Mouse (Mus musculus): ENCODE measurements around the gene Cdc14a. TPM values are rescaled to one million over a fixed set of nuclear protein-coding genes. Genes with fewer than 3 reads are reported as not detected.

Gene Cdc14a
- total RNA-seq, 2 experiments from 2014 or later = 11.8 to 18.7 TPM

DNA sequence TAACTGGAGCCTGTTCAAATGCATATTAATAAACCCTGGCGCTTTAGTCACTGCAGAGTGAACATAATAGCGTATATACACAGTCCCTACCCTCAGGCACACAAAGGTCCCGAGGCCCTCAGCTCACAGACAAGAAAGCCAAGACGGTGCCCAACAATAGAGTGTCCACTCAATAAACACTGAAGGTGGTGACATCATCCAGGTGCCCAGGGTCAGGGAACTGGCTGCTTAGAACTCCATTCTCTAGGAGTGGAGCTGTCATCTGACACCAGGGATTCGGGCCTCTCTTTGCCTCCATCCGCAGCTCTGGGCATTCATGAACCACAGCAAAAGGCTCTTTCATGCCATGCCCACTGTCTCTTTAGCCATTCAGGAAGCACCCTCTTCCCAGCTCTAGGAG is 2.7 kb downstream of the Cdc14a start:
- ATAC-seq (replicated peaks; ENCODE audit: low FRiP score, low TSS enrichment, poor library complexity, severe bottlenecking) = no peak

DNA sequence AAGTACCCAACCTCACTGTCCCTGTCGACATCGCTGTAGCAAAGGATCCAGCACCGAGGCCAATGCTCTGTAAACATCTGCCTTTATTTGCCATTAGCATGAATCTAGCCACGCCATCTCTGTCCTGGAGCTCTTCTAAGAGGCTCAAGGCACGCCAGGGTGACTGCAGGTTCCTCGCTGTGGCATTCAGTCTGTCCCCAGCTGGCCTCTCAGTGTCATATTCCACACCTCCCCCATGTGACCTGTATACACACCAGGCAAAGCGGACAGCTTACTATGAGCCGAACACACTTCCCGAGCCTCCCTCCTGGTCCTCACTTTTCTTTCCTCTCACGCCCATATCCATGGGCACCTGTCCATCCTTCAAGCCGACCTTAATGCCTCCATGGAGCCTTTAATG is 4.0 kb downstream of the Cdc14a start:
- ATAC-seq (replicated peaks; ENCODE audit: low FRiP score, low TSS enrichment, poor library complexity, severe bottlenecking) = no peak

DNA sequence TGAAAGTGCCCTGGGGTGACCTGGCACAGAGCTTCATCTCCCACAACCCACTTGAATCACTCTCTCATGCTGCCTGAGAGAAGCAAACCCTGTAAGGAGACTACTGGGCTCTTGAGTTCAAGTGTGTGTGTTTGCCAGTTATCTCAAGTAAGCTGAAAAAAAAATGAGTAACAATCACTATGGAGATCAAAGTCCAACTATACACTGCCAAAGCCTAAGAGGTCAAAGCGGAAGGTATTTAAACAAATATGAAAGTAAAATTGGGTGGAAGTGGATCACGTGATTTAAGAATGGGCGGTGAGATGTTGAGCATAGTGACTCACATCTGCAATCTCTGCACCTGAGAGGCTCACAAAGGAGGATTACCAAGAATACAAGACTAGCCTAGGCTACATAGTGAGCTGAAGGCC is 9.4 kb downstream of the Cdc14a start:
- no peak for ATAC-seq (replicated peaks; ENCODE audit: low FRiP score, low TSS enrichment, poor library complexity, severe bottlenecking)

DNA sequence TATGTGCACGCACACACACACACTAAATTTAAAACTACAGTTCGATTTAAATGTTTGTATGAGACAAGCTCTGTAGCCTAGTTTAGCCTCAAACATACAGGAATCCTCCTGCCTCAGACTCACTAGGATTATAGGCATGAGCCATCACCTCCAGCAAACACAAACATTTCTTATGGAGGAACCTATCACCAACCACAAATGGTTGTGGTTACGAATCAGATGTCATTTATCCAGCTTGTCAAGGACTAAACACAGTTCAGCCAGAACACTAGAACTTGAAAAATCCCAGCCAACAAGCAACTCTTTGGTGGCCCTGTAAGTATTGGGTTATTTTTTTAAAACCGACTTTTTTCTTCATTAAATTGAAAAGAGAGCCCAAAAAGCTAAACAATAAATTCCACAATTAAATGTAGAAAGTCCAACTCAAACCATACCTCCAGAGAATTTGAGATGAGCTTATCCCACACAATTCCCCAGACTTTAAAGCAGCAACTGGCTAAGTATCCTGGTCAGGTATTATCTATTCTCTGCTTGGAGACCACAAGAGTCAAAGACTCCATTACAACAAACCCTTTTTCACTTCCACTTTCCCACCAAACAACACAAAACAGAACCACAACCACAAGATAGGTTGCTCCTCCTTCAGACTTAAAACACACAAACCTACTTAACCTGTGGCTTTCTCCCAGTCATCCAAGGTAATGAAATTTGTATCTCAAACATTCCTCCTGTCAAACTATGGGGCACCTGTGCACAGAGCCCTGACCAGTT is 10.7 kb downstream of the Cdc14a start:
- no peak for ATAC-seq (replicated peaks; ENCODE audit: low FRiP score, low TSS enrichment, poor library complexity, severe bottlenecking)

DNA sequence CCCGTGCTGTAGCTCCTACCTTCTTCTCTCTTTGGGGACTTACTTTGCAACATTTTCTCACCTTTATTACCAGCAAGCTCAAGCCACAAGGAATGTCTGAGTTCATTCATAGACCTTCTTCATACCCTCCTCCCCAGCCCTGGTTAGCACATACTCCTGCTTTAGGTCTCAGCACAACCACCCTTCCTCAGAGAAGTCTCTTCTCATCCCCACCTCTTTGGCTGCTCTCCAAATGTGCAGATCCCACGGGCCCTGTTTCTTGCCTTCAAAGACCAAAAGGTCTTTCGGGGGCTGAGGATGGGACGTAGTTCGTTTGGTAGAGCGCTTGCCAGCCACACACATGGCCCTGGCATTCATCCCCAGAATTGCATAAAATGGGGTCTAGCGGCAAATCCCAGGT is 13.8 kb downstream of the Cdc14a start:
- no peak for ATAC-seq (replicated peaks; ENCODE audit: low FRiP score, low TSS enrichment, poor library complexity, severe bottlenecking)

DNA sequence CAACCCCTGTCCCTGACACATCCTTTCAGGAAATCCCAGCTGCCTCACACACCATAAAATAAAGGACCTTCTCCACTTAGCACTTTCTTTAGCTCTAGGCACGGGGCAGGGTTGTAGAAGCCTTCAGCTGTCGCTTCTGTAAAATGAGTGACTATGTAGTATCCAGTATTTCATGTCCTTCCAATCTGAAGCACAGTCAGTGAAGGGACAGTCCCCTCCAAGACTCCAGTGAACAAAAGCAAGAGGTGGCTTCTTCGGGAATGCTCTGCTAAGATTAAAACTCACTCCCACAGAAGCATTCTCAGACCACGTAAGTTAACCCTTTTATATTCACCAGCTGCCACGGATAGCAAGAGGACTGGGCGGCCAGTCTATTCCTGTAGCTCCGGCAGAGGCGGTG is 14.3 kb downstream of the Cdc14a start:
- no peak for ATAC-seq (replicated peaks; ENCODE audit: low FRiP score, low TSS enrichment, poor library complexity, severe bottlenecking)

DNA sequence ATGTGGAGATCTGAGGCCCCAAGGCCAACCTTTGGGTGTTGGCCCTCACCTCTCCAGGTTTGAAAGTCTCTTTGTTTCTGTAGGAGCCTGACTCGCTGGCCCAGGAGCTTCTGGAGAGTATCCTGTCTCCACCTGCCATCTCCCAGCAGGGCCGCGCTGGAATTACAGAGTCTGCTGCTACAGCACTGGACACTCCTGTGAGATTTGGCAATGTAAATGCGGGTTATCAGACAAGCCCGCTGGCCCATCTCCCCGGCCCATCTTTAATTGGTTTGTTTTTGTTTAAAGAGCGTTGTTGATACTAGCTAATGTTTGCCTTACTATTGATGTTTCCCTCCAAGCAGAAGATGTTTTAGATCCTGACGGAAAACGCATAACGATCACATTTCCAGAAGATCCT is 15.0 kb downstream of the Cdc14a start:
- ATAC-seq (replicated peaks; ENCODE audit: low FRiP score, low TSS enrichment, poor library complexity, severe bottlenecking) = no peak

DNA sequence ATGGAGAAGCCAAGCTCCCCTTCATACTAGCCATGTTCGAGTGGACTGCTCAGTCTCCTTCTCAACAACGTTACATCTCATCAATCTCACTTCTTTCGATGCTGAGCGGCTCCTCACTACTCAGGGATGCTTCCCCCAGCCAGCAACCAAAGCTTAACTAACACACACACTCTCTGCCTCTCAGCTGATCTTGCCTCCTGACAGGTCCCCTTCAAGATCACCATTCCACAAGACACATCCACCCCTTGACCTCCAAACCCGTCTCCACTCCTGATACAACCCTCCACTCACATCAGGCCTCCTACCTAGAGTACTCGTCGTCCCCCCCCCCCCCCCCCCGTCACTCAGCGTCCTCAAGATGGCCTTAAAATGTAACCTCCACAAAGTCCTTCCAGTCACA is 18.3 kb downstream of the Cdc14a start:
- ATAC-seq (replicated peaks; ENCODE audit: low FRiP score, low TSS enrichment, poor library complexity, severe bottlenecking) = no peak

DNA sequence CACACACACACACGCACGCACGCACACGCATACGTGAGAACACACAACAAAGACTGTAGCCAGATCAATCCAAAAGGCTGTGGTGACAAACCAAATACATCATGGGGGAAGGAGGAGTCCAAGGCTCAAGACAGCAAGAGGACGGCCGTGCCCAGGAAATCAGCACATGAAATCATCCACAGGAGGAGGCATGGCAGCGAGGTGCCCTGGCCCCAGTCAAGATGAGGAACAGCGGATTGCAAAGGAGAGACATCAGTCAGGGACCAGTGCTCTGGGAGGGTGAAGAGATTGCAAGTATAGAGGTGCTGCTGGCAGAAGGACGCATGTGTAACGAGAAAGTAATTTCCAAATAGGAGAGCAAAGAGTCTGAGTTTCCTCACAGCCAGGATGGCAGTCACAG is 22.4 kb downstream of the Cdc14a start:
- ATAC-seq (replicated peaks; ENCODE audit: low FRiP score, low TSS enrichment, poor library complexity, severe bottlenecking) = no peak

DNA sequence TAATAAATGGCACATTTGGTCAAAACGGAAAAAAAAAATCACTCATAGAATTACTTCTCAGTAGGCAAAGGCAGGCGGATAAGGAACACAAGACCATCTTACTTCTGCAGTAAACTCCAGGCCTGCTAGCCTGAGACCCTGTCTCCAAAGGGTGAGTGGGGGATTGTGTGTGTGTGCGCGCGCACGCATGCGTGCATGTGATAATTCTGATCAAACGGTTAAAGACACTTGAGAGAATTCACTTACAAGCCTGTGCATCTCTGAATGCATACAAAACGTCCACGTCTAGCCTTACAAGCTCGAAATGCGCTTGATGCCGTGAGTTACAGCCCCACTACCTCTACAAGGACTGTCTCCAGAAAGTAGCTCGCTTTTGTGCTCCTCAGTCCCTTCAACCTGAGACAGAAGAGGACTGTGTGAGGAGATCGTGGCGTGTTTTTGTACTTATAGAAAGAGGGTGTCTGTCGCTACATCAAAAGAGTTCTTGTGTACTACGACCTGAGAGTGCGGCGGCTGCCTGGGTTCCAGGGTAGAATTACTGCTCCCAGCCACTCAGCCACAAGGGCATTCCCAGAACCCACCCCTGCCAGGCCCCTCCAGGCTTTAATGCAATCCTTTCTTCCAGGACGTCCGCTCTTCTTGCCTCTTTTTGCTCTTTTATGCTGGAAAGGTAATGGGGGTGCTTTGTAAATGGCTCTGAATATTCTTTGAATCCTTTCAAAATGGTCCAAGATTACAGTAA is 24.3 kb downstream of the Cdc14a start:
- no peak for ATAC-seq (replicated peaks; ENCODE audit: low FRiP score, low TSS enrichment, poor library complexity, severe bottlenecking)

DNA sequence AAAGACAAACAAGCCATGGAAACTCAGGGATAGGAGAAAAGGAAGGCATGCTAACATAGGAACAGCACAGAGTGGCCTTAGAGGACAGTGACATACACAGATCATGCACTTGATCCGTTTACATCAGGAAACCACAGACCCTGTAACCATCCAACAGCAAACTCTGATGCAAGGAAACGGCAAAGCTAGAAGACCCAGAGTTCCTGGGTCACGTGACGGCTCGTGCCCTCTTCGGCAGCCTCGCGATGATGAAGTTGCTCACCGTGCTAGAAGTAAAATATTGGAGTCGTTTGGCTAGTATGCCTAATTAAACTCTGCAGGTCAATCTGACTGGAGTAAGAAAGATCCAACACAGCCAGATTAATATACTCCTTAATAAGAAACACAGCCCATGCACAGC is 25.3 kb downstream of the Cdc14a start:
- peak; percentile 85 for ATAC-seq (replicated peaks; ENCODE audit: low FRiP score, low TSS enrichment, poor library complexity, severe bottlenecking)

DNA sequence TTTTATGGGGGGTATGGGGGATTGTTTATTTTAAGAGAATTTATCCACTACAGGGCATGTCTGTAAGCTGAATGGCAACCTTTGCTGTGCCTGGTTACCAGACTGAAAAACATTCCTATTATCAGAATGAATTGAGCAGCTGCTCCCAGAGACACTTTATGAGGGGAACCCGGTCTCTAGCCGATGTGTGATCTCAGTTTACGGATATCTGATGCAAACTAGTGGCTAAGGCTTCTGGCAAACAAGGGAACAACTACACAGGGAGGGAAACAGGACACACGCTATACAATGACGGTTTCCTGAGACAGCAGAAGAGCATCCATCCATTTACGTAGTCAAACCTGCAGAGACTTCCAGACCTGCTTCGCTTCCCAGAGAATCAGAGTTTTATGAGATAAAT is 25.9 kb downstream of the Cdc14a start:
- no peak for ATAC-seq (replicated peaks; ENCODE audit: low FRiP score, low TSS enrichment, poor library complexity, severe bottlenecking)

DNA sequence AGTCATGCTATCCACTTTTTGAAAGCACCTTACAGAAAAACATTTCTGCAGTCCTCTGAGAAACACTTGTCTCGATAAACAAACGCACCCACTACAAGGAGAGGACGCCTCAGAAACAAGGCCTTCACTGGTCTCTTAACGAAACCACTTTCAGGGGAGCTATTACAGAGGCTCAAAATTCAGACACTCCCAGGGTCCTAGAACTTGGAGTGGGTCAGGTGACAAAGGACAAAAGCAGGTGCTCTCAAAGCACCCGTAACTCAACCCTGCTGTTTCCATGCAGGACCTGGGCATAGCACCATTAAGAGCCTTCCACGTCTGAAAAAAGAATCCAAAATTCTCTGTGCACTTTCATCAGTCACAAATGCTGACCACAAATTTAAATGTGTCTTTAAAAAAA is 26.5 kb downstream of the Cdc14a start:
- no peak for ATAC-seq (replicated peaks; ENCODE audit: low FRiP score, low TSS enrichment, poor library complexity, severe bottlenecking)

DNA sequence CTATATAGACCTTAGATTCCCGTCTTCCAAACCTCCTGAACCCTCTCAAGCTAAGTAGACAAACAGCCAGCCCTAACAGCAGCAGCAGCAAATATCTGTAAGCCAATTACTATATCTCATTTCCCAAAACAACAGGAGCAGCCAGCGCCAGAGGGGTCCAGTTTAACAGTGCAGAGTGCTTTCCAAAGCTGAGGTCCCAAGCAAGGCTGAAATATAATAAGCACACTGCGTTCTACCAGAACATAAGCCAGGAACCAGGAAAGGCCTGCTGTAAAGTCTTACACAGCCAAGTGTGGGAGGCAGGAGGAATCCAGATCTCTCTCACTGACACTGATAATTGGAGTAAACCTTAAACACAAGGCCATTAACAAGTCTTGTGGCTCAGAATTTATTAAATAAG is 27.3 kb downstream of the Cdc14a start:
- ATAC-seq (replicated peaks; ENCODE audit: low FRiP score, low TSS enrichment, poor library complexity, severe bottlenecking) = no peak

DNA sequence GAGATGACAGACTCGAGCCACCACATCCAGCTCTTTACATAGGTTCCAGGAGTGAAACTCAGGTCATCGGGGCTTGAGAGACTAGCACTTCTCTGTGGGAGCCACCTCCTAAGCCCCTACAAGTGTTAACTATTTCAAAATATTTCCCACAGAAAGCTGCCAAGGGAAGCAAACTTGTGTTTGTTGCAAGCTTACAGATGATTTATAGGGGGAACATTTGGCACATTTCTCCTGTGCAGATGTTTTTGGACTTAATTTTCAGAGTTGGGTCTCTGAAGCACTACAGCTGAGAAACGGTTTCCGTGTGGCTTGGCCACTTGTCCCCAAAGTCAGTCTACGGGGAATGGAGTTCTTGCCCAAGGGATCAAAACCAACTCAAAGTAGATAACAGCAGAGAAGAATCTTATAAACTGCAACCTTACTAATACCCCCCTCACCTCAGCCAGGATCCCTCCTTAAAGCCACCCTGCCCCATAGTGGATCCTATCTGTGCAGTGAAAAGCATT is 28.9 kb downstream of the Cdc14a start:
- ATAC-seq (replicated peaks; ENCODE audit: low FRiP score, low TSS enrichment, poor library complexity, severe bottlenecking) = no peak

DNA sequence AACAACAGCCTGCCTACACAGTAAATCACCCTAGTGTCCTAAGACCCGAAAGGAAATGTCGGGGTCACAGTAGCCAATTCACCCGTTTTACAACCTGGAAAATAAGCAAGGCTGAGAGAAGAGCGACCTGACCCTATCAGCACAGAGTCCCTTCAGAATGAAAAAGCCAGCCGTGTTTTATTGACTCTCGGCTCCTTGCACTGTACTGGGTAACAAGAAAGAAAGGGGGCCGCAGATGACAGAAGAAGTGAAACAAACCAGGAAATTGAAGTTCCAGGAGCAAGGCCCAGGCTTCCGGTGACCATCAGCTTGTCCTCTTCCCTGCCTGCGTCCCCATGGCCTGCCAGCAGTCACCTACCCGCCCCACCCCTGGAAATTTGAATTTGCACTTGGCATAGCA is 32.4 kb downstream of the Cdc14a start:
- ATAC-seq (replicated peaks; ENCODE audit: low FRiP score, low TSS enrichment, poor library complexity, severe bottlenecking) = no peak

DNA sequence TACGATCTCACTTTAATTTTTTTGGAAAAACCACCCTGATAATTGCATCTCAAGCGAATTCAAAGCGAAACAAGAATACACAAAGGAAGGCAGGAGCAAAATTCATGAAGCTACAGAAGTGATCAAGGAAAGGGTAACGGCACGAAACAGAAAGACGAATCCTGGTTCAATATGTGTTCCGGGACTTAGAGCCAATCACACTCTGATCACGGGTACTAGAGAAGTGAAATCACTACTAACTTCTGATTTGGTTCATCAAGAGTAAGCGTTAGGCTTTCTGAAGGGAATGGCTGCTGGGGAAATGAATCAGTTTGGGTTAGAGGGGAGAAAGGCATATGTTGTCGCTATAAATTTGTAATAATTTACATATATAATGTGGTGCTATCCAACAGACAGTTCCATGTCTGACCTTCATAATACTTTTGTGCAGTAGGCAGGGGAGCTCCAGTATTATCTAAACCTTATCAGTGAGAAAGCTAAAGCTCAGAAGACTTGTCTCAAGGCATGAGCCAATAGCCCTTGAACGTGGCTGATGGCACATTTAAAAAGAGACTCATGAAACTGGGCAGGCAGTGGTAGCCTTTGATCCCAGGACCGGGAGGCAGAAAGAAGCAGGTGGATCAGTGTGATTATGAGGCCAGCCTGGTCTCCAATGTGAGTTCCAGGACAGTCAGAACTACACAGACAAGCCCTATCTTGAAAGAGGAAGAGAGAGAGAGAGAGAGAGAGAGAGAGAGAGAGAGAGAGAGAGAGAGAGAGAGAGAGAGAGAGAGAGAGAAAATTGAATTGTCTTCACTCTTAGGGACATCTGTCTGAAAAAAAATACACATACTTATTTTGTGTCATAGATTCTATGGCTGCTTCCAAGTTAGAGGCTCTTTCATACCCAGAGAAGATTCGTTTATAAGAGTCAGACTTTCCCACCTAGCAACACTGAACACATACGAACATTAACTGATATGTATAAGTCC is 34.0 kb downstream of the Cdc14a start:
- ATAC-seq (replicated peaks; ENCODE audit: low FRiP score, low TSS enrichment, poor library complexity, severe bottlenecking) = peak; percentile 46

DNA sequence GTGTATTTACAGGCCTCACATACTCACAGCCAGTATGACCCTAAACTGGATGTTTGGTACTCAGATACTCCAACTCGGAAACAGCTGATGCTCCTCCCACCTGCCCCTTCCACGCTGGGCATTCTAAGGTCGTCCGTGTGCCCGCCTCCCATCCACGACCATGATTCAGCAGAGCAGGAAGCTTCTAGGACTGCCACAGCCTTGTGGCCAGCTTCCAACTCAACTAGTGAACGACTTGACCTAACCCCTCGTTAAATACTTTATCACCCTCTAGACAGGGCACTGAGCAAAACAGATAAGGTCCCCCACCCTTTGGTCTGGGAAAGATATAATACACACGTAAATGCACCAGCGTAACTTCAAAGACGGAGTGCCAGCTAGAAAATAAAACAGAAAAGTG is 35.0 kb downstream of the Cdc14a start:
- peak; percentile 89 for ATAC-seq (replicated peaks; ENCODE audit: low FRiP score, low TSS enrichment, poor library complexity, severe bottlenecking)

DNA sequence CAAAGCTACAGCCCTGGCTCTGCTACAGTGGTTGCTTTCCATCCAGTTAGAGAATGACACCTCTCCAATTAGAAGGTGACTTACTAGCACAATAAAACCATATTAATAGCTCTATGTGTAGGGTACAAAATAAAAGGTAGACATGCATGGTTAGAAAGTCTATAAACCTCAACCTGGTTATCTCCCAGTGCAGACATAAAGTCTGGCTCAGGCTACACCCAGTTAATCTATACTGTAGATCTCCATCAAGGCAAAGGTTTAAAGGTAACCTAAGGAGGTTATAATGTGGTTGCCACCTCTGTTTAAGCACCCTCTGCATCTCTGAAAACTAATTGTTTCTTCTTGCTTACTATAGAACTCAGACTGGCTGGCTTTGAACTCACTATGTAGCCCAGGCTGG is 36.9 kb downstream of the Cdc14a start:
- ATAC-seq (replicated peaks; ENCODE audit: low FRiP score, low TSS enrichment, poor library complexity, severe bottlenecking) = no peak

DNA sequence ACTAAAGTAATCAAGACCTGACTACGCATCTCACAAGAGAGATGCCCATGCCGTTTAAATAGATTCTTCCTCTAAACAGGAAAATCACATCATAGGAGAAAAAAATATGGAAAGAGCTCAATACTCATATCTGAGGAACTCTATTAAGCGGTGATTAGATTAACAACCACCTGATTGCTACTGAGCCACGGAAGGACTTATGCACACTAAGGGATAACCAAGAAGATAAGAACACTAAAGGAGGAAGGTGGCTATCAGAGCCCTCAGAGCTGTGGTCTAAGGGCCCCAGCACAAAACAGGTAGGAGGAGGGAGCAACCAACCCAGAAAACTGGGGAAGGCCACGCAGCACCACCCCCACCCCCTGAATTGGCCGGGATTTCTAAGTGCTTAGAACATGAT is 37.5 kb downstream of the Cdc14a start:
- no peak for ATAC-seq (replicated peaks; ENCODE audit: low FRiP score, low TSS enrichment, poor library complexity, severe bottlenecking)
